Mouse (Mus musculus) stomach, embryonic 14.5 days (tissue): ENCODE data around the gene Nfkbil1. TPM values are rescaled to one million over a fixed set of nuclear protein-coding genes. Genes with fewer than 3 reads are reported as not detected.

ENCODE experiments used
- ATAC-seq: fragments of 200-750 bp; cut with Nextera tagmentation; 2 replicates; pipeline ENCODE4 v1.8.0; 2017; ENCODE audit warnings: low read depth, moderate TSS enrichment; ENCODE audit not compliant: insufficient number of reproducible peaks, insufficient read depth, low FRiP score
- H3K27ac ChIP-seq: fragments of 300-500 bp; sonication (generic); 2 replicates; pipeline ENCODE4 v1.5.1; 2014; ENCODE audit warnings: mild to moderate bottlenecking, low read length, moderate library complexity, mixed read lengths
- H3K27me3 ChIP-seq: fragments of 300-500 bp; sonication (generic); 2 replicates; pipeline ENCODE4 v1.6.1; 2014; ENCODE audit warnings: low read length, control low read depth, mixed read lengths; ENCODE audit not compliant: control insufficient read depth, insufficient read depth
- H3K36me3 ChIP-seq: fragments of 300-500 bp; sonication (generic); 2 replicates; pipeline ENCODE4 v1.6.1; 2014; ENCODE audit warnings: mild to moderate bottlenecking, control low read depth, low read length, moderate library complexity, mixed read lengths; ENCODE audit not compliant: control insufficient read depth, insufficient read depth
- H3K4me1 ChIP-seq: fragments of 300-500 bp; sonication (generic); 2 replicates; pipeline ENCODE4 v1.6.1; 2014; ENCODE audit warnings: low read length, control low read depth, mixed read lengths; ENCODE audit not compliant: control insufficient read depth, insufficient read depth
- H3K4me2 ChIP-seq: fragments of 300-500 bp; sonication (generic); replicated peaks from 2 replicates; pipeline ENCODE4 v1.6.1; 2014; ENCODE audit warnings: low read depth, low read length, control low read depth
- H3K4me3 ChIP-seq: fragments of 300-500 bp; sonication (generic); 2 replicates; pipeline ENCODE4 v1.5.1; 2014; ENCODE audit warnings: low read depth, low read length, control low read depth
- H3K9ac ChIP-seq: fragments of 300-500 bp; sonication (generic); replicated peaks from 2 replicates; pipeline ENCODE4 v1.6.1; 2014; ENCODE audit warnings: low read depth, mild to moderate bottlenecking, control low read depth, low read length, moderate library complexity, mixed read lengths
- H3K9me3 ChIP-seq: fragments of 300-500 bp; sonication (generic); 2 replicates; pipeline ENCODE4 v1.6.1; 2016; ENCODE audit warnings: low read depth, low read length, control low read depth; ENCODE audit not compliant: control insufficient read depth
- WGBS: fragments of 180-500 bp; shearing (Covaris S2); extraction: QIAGEN DNeasy Blood & Tissue Kit; methylation state at CpG from one replicate; pipeline ENCODE4 v1.1.7; 2014; 5-methylcytosine and 5-hydroxymethylcytosine counted together
- polyA plus RNA-seq: library from polyadenylated mRNA; unstranded; fragments of >200 nt; fragmentation: Nextera tagmentation; extraction: Ambion mirVana; gene quantifications from 2 replicates; pipeline ENCODE4 v1.2.1, GENCODE M21; 2014

The Nfkbil1 gene
- polyA plus RNA-seq, 1 experiment from 2014 or later = 3.5 TPM

- Histone ChIP-seq H3K9ac (no peak overlapping the region), H3K27me3 (peaks cover 11% of the 10 kb centered on the region)
- WGBS = 44% methylated on average over 5 of the region's 6 CpGs
These were observed 38.5 kb downstream of the Nfkbil1 start for GRCm38 (mm10) chr17:35197126-35197525.

GRCm38 (mm10) chr17:35196321-35196641, 39.3 kb downstream of the Nfkbil1 start:
- no peak overlapping the region for H3K9ac ChIP-seq
- peak overlapping the region; percentile 38; the same call in 1 of the 2 replicates for H3K4me3 ChIP-seq
- no peaks in the 10 kb centered on the region for H3K9me3 ChIP-seq
- no peak overlapping the region for H3K27ac ChIP-seq
- peaks cover 11% of the 10 kb centered on the region for H3K27me3 ChIP-seq
- H3K4me1 ChIP-seq = peaks cover 14% of the 10 kb centered on the region; the same call in 1 of the 2 replicates
- WGBS = 29% methylated on average over 9 of the region's 9 CpGs
- H3K4me2 ChIP-seq = peak overlapping the region; percentile 79
- no peak for ATAC-seq
- no peaks in the 10 kb centered on the region for H3K36me3 ChIP-seq

More at GRCm38 (mm10) chr17:35197126-35197525, 38.5 kb downstream of the Nfkbil1 start:
- no peaks in the 10 kb centered on the region for H3K9me3 ChIP-seq
- H3K4me2 ChIP-seq = no peak overlapping the region
- H3K4me3 ChIP-seq = no peak overlapping the region
- H3K36me3 ChIP-seq = no peaks in the 10 kb centered on the region
- no peak overlapping the region for H3K27ac ChIP-seq
- peaks cover 14% of the 10 kb centered on the region; the same call in 1 of the 2 replicates for H3K4me1 ChIP-seq
- no peak for ATAC-seq

- Histone ChIP-seq H3K4me1 (peaks cover 14% of the 10 kb centered on the region; the same call in 1 of the 2 replicates), H3K4me2 (peak overlapping the region; percentile 79), H3K9me3 (no peaks in the 10 kb centered on the region), H3K4me3 (peak overlapping the region; percentile 38), H3K27ac (no peak overlapping the region), H3K9ac (no peak overlapping the region; the same call in 1 of the 2 replicates), H3K36me3 (no peaks in the 10 kb centered on the region), H3K27me3 (peaks cover 9% of the 10 kb centered on the region)
- WGBS = 2% methylated on average over 65 of the region's 66 CpGs
- ATAC-seq = peak; percentile 83
These were observed 39.8 kb downstream of the Nfkbil1 start for GRCm38 (mm10) chr17:35195631-35196320.

GRCm38 (mm10) chr17:35194844-35195630, 40.6 kb downstream of the Nfkbil1 start:
- H3K27me3 ChIP-seq = peaks cover 8% of the 10 kb centered on the region
- ATAC-seq = 0 out of 2 replicates have a peak, but pooled peaks have one; percentile 5
- peak overlapping the region; percentile 79 for H3K4me2 ChIP-seq
- peak overlapping the region; percentile 38 for H3K4me3 ChIP-seq
- no peaks in the 10 kb centered on the region for H3K36me3 ChIP-seq
- no peak overlapping the region; the same call in 1 of the 2 replicates for H3K9ac ChIP-seq
- peaks cover 14% of the 10 kb centered on the region; the same call in 1 of the 2 replicates for H3K4me1 ChIP-seq
- H3K9me3 ChIP-seq = no peaks in the 10 kb centered on the region
- H3K27ac ChIP-seq = no peak overlapping the region
- WGBS = 40% methylated on average over 19 of the region's 19 CpGs

DNA sequence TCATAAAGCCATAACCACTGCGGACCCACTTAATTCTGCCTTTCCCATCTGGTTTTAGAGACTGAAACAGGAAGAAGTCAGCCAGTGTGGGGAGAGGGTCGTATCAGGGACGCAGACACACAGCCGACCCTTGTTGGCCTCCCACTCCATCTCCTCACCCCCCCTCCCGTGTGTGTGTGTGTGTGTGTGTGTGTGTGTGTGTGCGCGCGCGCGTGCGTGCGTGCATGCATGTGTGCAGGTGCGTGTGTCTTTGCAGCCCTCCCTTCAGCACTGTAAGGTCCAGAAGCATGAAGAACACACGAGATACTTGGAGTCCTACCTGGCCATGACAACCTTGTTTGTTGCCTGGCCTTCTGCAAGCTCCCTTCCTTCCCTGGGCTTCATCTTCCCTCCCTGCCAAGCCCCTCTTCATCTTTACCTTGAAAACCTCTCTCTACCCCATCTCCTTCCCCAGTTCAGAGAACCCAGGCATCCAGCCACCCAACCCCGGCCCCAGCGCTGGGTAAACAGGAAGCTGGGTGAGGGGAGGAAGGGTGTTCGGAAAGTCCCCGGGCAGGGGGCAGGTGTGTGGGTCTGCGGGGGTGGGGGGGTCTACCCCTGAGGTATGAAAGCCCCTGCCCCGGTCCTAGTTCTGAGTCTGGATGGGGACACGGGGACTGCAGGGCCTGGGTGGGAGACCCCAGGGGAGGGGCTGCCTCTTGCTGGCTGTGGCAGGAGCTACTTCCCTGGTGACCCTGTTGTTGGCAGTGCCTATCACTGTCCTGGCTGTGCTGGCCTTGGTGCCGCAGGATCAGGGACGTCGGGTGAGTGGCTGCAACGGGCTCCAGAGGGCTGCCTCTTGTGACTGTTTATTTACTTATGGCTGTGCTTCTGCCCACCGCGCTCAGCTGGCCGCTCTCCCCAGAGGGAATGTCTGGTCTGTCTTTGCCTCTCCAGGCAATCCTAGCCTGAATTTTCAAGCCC, 41.4 kb downstream of the Nfkbil1 start, which contains the start of gene Ltb:
TSS of gene Ltb (plus strand) at position 559 of the 963 bp plus-strand sequence.
- H3K4me3 ChIP-seq = peak within 1 kb of the TSS; percentile 38; the same call in 1 of the 2 replicates
- 49% methylated on average over 28 of the region's 28 CpGs for WGBS
- H3K27me3 ChIP-seq = peaks cover 8% of the 10 kb centered on the region
- peak within 1 kb of the TSS; percentile 79 for H3K4me2 ChIP-seq
- H3K4me1 ChIP-seq = peaks cover 14% of the 10 kb centered on the region; the same call in 1 of the 2 replicates
- H3K36me3 ChIP-seq = no peaks in the 10 kb centered on the region
- H3K9ac ChIP-seq = no peak within 1 kb of the TSS
- no peak for ATAC-seq
- no peaks in the 10 kb centered on the region for H3K9me3 ChIP-seq
- no peak within 1 kb of the TSS for H3K27ac ChIP-seq

GRCm38 (mm10) chr17:35192924-35193323, 42.7 kb downstream of the Nfkbil1 start:
- Histone ChIP-seq H3K9ac (no peak overlapping the region), H3K4me3 (no peak overlapping the region), H3K9me3 (no peaks in the 10 kb centered on the region), H3K4me2 (no peak overlapping the region), H3K27ac (no peak overlapping the region), H3K36me3 (no peaks in the 10 kb centered on the region), H3K4me1 (peaks cover 14% of the 10 kb centered on the region; the same call in 1 of the 2 replicates), H3K27me3 (peaks cover 8% of the 10 kb centered on the region)
- ATAC-seq = no peak
- 85% methylated on average over 5 of the region's 5 CpGs for WGBS

DNA sequence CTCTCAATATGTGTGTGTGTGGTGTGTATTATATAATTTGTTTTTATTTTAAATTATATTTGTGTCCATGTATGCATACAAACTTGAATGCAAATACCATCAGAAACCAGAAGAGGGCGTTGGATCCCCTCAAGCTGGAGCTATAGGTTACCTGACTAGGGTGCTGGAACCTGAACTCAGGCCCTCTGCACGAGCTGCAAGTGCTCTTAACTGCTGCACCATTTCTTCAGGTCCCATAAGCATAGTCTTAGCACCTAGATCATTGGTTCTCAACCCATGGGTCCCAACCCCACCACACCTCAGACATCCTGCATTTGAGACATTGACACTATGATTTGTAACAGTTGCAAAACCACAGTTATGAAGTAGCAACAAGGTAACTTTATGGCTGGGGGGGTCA, 43.9 kb downstream of the Nfkbil1 start:
- Histone ChIP-seq H3K36me3 (no peaks in the 10 kb centered on the region), H3K4me3 (no peak overlapping the region), H3K9me3 (no peaks in the 10 kb centered on the region), H3K27me3 (peaks cover 8% of the 10 kb centered on the region), H3K4me2 (no peak overlapping the region), H3K27ac (no peak overlapping the region), H3K4me1 (peaks cover 14% of the 10 kb centered on the region; the same call in 1 of the 2 replicates), H3K9ac (no peak overlapping the region)
- WGBS = 65% methylated on average over 2 of the region's 2 CpGs
- no peak for ATAC-seq
